Mouse (Mus musculus) megakaryocyte progenitor cell, adult 5-6 weeks (primary cell): Measurements from ENCODE around the gene Cux2. TPM values are rescaled to one million over a fixed set of nuclear protein-coding genes. Genes with fewer than 3 reads are reported as not detected.

Experiments
- ATAC-seq: replicated peaks from 2 replicates; pipeline ENCODE4 v1.8.0; 2016; ENCODE audit warnings: mild to moderate bottlenecking, moderate TSS enrichment, inconsistent platforms; ENCODE audit not compliant: poor library complexity
- total RNA-seq, 2 experiments: library from RNA; stranded (forward) in 1 of 2; stranded (reverse) in 1 of 2; fragments of 157-497, 149-512 nt in 1 of 2; fragments of 200-1000 nt in 1 of 2; gene quantifications; 2 replicates each; pipeline versions ENCODE4 v1.2.3 to v1.2.4; 2015 to 2017

The Cux2 gene
- total RNA-seq, 2 experiments from 2014 or later = 0.07 to 1.1 TPM

GRCm38 (mm10) chr5:121841516-121841915 lies 208.4 kb downstream of the Cux2 start:
- ATAC-seq = no peak

- ATAC-seq = no peak
Measured at GRCm38 (mm10) chr5:121839128-121839473, 210.8 kb downstream of the Cux2 start.

- ATAC-seq = peak; percentile 12
Measured at GRCm38 (mm10) chr5:121838341-121839127, 211.4 kb downstream of the Cux2 start.

- no peak for ATAC-seq
Measured at GRCm38 (mm10) chr5:121837441-121838340, 212.2 kb downstream of the Cux2 start, which contains the start of gene Sh2b3. Gene Sh2b3, minus strand, starts transcription at chr5:121837646.

GRCm38 (mm10) chr5:121836692-121837415 lies 213.0 kb downstream of the Cux2 start:
- ATAC-seq = peak; percentile 60

- ATAC-seq = peak; percentile 16
Measured at GRCm38 (mm10) chr5:121835949-121836691, 213.8 kb downstream of the Cux2 start.

GRCm38 (mm10) chr5:121834991-121835747 lies 214.7 kb downstream of the Cux2 start:
- ATAC-seq = no peak

GRCm38 (mm10) chr5:121834241-121834606 lies 215.7 kb downstream of the Cux2 start:
- no peak for ATAC-seq

- peak; percentile 9; the same call in 1 of the 2 replicates for ATAC-seq
Measured at GRCm38 (mm10) chr5:121833572-121834240, 216.2 kb downstream of the Cux2 start.

GRCm38 (mm10) chr5:121833159-121833558 lies 216.7 kb downstream of the Cux2 start:
- ATAC-seq = no peak

- ATAC-seq = no peak
Measured at GRCm38 (mm10) chr5:121832376-121833155, 217.3 kb downstream of the Cux2 start.

- no peak for ATAC-seq
Measured at GRCm38 (mm10) chr5:121831002-121831601, 218.8 kb downstream of the Cux2 start.

GRCm38 (mm10) chr5:121828491-121829432 lies 221.1 kb downstream of the Cux2 start:
- no peak for ATAC-seq

GRCm38 (mm10) chr5:121827876-121828275 lies 222.0 kb downstream of the Cux2 start:
- ATAC-seq = no peak

GRCm38 (mm10) chr5:121825606-121826005 lies 224.3 kb downstream of the Cux2 start:
- ATAC-seq = no peak

GRCm38 (mm10) chr5:121824121-121824520 lies 225.8 kb downstream of the Cux2 start:
- peak; percentile 72 for ATAC-seq

GRCm38 (mm10) chr5:121823668-121824067 lies 226.2 kb downstream of the Cux2 start:
- ATAC-seq = no peak
